Mouse (Mus musculus): ENCODE results near the gene Ryr1.
"Not testable (repeated sequence)": the region's sequence is repeated elsewhere in the genome, so short reads cannot be mapped to it uniquely, and the experiment has no call there.

Gene Ryr1

DNA sequence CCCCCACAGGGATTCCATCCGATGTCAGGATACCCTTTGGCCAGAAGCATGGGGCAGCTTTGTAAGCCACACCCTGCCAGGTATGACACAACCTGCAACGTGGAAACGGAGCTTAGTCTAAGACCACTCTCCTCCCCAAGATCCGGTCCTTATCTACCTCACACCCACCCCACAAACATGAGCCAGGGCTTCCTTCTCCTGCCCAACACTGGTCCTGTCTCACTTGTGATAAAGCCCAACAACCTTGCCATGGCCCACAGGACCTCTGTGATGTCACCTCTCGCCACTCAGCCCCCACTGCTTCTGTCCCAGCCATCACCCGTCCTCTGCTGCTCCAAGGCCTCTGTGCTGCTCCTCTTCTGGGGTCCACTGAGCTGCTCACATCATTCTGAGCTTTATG is 49.8 kb downstream of the Ryr1 start:
- DNase-seq, result no peak

DNA sequence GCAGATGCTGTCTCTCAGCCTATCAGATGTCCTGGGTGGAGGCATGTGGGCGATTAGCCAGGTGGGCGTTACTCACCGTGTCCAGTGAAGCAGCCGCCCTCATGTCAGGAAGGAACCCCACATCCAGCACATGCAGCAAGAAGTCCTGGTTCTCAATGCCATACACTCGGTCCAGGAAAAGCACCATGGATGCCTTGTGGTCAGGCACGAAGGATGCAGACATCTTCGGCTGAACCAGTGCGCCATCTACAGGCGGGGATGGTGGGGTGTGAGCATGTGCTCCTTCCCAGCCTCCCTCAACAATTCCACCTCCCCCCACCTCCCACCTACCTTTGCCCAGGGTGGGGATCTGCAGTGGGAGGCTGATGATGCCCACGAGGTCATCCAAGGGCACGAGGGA is 52.3 kb downstream of the Ryr1 start:
- DNase-seq, result no peak

DNA sequence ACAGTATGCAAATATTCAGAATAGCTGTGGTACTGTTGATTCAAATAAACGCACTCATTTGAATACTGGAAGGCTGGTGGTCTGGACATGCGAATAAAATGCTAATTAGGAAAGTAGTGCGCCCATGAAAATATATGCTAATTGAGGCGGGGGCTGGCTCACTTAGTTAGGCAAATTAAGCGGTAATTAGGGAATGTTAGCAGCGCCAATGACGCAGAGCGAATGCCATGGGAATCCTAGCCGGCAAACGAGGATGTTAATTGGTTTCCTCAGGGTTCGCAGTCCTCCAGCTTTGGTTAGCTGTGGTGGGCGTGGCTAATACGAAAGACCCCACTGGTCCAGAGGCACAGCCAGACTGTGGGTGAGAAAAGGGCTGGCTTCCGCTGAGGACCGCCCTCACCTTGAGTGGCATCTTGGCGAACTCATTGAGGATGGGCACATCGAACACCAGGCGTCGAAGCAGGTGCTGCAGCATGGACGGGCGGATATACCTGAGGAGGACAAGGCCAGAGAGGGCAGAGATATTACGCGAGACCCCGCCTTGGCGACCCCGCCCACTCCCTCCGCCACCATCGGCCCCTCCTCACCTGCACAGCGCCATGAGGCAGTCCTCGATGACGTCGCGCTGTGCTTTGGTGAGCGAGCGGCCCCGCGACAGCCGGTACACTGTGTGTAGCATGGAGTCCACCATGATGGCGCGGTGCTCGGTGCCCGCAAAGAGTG is 53.6 kb downstream of the Ryr1 start:
- no peak for DNase-seq

DNA sequence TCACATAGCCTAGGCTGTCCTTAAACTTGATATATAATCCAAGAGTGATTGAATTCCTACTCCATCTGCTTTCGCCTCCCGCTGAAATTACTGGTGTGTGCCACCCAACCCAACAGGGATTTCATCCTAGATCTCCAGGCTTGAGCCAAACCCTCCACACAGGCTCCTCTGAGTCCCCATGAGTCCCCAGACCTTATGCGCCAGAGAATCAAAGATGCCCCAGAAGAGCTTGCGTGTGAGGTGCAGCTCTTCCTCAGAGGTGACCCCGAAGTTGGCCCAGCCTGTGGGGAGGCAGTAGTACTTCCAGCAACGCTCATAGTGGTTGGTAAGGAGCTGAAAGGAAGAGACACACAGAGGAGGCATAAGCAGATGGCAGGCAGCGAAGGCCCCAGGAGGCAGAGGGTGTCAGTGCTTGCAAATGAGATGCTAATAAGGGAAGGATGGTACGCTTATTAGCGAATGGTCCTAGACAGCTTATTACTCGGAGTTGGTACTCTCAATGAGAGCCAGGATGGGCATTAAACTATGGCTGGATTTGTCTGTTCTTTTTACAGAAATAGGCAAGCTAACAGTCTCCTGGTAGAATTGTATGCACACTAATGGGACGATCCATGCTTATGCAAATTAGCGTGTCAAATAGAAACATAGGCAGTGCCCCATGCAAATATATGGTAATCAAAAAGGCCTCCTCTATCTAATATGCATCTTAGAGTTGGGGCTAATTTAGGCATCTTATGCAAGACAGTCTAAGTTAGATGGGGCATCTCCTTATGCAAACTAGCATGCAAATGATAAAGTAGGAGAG is 54.4 kb downstream of the Ryr1 start:
- DNase-seq, result no peak

DNA sequence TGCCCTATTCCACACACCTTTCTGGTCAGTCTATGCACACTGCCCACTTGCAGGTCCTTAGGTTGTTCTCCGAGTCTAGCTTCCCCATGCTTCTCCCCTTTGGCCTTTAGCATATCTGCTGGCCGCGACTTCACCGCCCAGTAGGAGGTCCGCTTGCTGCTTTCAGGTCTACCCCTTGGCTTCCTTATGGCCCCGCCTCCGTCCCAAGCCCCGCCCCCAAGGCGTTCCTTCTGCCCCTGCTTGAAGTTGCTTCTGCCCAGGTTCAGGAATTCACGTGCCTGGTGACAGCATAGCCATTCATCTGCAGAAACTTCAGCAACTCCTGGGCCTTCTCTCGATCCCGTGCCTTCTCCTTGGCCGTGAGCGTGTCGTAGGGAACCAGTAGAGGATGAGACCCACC is 57.2 kb downstream of the Ryr1 start:
- no peak for DNase-seq

DNA sequence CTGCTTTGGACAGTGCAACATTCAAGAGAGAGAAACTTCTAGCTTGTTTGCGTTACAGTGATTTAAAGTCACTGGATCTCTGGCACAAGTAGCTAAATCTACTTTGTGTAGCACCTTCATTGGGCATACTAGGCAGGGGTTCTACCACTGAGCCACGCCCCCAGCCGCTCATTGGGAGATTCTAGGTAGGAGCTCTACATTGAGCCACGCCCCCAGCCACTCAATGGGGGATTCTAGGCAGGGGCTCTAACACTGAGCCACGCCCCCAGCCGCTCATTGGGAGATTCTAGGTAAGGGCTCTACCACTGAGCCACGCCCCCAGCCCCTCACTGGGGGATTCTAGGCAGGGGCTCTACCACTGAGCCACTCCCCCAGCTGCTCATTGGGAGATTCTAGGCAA is 61.5 kb downstream of the Ryr1 start:
- not testable (repeated sequence) for DNase-seq

DNA sequence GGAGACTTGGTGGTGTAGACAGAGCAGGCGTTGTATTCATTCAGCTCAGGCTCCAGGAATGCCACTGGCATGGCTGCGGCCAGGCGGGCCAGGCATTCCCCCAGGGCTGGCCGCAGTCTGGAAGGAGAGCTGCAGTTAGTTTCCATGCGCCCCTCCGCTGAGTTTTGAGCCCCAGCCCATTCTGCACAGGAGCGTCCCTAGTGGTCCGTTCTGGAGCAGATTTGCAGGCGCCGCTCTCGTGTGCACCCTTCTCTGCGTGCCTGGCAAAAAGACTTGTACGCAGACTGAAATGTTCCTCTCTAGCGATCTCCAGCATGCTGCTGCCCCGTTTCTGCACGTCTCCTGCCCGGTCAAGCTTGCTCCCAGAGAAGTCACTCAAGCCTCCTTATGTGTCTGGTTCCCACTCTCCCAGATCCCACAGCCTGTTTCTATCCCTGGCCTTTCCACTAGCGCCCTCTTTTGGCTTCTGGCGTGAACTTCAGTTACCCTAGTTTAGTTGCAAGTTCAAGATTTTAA is 63.4 kb downstream of the Ryr1 start:
- no peak for DNase-seq

DNA sequence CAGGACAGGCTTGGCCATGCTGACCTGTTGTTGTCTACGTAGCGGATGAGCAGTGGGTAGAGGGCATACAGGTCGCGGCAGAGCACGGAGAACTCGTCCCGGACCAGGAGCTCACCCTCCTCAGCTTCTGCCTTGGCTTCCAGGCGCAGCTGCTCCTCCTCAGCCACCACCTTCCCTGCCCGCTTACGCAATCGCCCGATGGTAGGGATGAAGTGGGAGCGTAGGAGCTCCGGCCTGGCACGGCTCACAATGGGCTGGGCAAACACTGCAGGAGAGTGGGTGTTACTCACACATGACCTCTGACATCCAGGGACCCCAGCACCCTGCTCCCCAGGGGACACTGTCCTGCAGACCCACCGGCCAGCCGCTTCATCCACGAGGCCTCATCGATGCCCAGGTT is 65.5 kb downstream of the Ryr1 start:
- DNase-seq, result no peak

DNA sequence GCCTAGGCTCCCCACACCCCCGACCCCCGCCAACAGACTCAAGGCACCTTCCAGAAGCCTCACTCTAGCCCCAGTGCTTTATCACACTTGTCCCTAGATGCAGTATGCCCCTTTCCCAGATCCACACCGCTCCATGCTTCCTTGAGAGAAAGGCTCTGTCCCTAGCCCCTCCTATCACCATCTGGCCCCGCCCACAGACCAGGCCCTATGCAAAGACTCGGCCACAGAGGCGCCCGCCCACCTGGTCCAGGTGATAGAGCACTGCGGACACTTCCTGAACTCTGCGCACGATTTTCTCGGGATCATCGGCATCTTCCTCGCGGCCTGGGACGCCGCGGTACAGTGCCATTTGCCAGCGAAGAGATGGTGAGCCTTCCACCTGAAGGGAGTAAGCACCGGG is 72.2 kb downstream of the Ryr1 start:
- no peak for DNase-seq

DNA sequence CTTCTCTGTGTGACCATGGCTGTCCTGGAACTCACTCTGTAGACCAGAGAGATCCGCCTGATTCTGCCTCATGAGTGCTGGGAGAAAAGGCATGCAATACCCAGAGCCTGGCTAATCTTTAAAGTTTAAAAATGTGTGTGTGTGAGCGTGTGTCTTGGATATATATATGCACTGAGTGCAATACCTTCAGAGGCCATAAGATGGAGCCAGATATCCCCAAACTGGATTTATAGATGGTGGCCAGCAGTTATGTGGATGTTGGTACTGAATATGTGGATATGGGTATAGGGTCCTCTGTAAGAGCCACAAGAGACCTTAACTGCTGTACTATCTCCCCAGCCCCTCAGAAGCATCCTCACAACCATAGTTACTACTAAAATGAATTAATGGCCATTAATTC is 74.2 kb downstream of the Ryr1 start:
- peak; percentile 30 for DNase-seq

DNA sequence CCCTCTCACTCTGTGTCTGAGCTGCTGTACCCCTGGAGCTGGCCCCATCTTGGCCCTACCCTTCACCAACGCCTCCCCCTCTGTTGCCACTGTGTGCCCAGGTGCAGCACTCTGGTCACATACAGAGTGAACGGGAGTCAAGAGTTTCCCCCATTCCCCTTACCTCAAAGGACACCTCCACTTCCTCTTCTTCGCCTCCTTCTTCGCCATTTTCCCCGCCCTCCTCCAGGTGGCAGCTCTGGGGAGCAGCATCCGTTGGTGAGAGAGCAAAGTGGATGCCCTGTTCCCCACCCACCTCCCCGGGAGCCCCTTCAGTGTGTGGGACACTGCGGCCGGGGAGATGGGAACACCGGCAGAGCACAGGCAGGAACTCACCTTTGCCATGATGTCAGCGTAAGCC is 76.4 kb downstream of the Ryr1 start:
- no peak for DNase-seq

DNA sequence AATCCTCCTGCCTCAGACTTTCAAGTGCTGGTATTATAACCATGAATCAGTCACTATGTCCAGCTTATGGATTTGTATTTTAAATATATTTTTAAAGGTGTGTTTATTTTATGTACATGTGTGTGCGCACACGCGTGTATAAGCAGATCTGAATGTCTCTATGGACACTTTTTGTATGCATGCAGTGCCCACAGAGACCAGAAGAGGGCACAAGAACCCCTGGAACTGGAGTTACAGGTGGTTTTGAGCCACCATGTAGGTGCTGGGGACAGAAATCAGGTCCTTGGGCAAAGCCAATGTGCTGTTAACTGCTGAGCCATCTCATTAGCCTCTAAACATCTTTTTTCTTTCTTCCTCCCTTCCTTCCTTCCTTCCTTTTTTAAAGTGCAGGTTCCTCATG is 76.9 kb downstream of the Ryr1 start:
- DNase-seq, result no peak

DNA sequence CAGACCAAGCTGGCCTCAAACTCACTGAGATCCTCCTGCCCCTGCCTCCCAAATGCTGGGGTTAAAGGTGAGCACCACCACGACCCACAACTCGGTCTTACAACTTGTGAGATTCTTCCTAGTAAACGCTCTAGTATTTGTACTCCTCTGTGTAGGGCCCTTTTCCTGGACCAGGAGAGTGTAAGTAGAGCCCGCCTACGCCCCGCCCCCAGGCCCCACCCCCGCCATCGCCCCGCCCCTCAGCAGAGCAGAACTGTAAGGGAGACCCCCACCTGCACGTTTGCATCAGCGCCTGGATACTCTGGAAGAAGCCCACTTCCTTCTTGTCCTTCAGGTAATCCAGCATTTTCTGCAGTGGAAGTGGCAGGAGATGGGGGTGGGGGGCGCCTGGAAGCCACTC is 78.4 kb downstream of the Ryr1 start:
- DNase-seq, result no peak

DNA sequence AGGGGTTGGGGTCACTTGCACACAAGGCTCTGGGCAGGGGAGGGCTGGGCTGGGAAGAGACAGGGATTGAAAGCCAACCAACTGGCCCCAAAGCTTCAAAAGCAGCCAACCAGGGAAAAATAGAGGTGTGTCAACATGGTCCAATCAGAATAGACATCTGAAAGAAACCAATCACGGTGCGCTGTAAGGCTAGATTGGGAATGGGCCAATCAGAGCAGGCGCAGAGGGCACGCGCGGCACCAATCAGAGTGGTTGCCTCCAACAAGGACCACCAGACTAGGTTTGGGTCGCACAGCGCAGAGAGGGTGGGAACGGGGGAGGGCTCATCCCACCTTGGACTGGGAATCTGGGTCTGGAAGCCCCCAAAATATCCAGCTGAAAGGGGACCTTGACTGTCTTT is 80.7 kb downstream of the Ryr1 start:
- DNase-seq, result no peak

DNA sequence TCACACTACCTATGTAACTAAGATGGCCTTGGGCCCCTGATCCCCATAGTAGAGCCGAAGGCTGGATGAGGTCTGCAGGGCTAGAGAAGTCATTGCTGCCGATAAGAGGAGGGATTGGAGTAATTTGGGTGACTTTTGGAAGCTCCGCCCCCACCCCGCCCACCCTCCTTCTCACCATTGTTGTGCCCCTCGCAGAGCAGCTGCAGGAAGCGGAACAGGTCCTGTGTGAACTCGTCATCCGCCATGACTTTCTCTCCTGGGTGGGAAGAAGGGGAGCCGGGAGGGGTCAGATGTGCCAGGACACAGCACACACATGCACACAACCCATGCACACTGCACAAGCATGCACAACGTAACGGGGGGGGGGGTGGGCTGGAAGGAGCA is 81.3 kb downstream of the Ryr1 start:
- no peak for DNase-seq

DNA sequence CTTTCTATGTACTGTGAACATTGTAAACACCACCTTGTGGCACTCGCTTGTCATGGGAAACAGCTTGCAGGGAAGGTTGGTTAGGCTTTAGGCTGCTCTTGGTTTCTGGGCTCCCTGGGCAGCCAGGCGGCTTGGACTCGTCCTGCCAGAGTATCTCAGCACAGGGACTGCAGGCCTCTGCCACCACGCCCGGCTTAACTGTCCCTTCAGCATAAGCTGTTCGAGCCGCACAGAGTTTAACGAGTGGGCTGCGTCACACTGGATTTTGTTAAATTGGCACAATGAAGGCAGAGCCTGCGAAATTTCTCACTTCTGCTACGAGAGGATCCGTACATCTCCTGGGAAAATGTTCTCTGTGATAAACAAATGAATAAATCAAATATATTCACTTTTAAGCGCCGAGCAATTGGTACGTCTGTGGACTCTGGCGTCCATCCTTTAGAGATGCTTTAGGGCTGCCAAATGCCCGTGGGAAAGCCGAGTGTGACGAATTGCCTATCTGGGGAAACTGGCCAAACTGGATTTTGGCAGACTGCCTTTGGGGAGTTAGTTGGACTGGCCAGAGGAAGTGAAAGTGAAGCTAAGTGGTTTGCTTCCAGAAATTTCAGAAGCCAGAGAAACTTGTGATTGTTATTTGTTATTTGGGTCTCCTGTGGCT is 81.8 kb downstream of the Ryr1 start:
- peak; percentile 12 for DNase-seq

DNA sequence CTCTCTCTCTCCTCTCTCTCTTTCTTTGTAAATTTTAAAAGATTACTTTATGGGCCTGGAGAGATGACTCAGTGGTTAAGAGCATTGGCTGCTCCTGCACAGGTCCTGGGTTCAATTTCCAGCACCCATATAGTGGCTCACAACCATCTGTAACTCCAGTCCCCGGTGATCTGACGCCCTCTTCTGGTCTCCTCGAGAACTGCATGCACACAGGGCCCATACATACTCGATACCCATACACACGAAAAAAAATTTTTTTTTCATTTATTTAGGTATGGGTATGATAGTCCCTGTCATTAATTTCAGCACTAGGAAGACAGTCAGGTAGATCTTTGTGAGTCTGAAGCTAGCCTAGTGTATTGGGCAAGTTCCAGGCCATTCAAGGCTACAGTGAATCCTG is 83.8 kb downstream of the Ryr1 start:
- DNase-seq, result no peak

DNA sequence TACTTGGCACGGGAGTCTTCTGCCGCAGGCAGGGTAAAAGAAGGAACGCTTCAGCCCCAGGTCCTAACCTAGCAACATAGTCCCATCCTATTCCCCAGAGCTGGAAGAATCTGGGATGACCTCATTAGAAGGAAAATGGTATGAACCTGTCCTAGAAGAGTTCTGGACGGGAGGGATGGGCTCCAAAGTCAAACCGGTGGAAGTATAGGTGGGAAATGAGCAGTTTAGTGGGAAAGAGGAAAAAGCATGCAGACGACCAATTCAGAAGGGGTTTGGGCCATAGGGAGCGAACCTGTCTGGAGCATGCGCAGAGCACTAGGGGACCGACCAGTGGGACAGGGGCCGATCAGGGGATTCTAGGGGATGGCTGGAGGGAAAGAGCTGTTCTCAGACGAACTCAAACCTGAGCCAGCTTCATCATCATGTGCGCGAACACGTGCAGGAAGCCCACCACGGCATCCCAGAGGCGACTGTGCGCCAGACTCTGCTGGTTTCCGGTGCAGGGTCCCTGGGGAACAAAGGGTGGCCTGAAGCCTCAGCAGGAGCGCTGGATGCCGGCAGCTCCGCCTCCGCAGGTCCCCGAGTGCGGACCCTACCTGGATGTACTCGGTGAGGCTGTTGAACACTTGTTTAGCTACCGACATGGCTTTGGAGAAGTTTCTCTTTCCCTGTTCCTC is 84.9 kb downstream of the Ryr1 start:
- DNase-seq, result no peak

DNA sequence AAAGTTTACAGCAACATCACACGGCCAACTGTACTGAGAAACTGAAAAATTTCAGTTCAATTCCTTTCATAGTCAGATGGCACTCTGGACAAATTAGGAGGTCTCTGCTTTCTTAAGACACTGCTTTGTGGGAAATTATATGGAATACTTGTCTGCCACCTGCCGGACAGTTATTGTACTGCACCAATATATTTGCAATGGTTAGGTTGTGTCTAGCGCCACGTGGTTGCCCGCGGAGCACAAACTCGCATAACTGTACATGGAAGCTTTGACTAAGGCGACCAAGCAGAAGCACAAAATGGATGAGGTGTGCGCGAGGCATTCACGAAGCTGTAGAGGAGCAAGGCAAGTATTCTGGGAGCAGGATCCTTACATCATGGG is 85.4 kb downstream of the Ryr1 start:
- DNase-seq, result peak; percentile 90

DNA sequence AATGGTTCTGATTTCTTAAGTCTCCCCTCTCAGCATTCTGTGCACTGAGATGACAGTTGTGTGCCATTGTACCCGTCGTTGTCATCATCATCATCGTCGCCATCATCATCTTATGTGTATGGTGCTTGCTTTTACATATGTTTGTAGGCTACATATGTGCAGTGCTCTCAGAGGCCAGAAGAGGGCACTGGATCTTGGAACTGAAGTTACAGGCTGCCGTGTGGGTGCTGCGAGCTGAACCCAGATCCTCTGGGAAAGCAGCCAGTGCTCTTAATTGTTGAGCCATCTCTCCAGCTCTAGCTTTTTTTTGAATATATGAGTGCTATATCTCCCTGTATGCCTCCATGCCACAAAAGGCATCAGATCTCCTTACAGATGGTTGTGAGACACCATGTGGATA is 87.7 kb downstream of the Ryr1 start:
- no peak for DNase-seq

DNA sequence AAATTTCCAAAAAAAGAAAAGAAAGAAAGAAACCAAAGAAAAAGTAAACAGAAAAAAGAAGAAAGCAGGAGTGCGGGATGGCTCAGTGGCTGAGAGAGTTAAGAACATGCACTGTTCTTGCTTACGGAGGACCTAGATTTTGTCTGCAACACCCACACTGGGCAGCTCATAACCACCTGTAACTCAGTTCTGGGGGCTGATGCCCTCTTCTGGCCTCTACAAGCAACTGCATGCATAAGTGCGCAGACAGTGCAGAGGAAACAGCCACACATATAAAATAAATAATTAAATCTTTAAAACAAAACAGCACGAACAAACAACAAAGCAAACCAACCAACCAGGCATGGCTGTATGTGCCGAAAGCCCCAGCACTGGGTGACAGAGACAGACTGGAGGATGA is 92.3 kb downstream of the Ryr1 start:
- DNase-seq, result no peak

DNA sequence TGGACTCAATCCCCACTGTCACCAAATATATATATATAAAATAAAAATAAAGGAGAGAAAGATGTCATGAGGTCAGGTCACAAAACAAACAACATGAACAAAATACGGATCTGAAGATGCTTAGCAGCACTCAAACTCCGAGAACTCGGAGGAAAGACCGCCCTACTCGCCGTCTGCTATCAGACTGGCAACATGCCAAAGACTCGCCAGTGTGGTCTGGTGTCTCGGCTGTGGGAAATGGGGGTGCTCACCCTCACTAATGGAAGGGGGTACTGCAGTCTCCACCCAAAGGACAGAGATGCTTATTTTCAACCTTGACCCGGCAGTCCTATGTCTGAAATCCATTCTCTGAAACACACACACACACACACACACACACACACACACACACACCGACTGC is 93.3 kb downstream of the Ryr1 start:
- no peak for DNase-seq

Data from cerebellum, adult 9-10 months (tissue).